Mouse (Mus musculus) cerebellum, postnatal 14 days (tissue): ENCODE results near the gene Myo15.

Experiments used
- DNase-seq, 2 experiments: peaks; one replicate each; pipeline ENCODE4 v3.0.0; 2021; ENCODE audit warnings: mixed read lengths in 2 of 2

Gene Myo15

GRCm38 (mm10) chr11:60553091-60553490, 84.0 kb downstream of the Myo15 start:
- no peak for DNase-seq

GRCm38 (mm10) chr11:60557675-60558074, 88.5 kb downstream of the Myo15 start:
- no peak for DNase-seq

GRCm38 (mm10) chr11:60559342-60559741, 90.2 kb downstream of the Myo15 start:
- DNase-seq: peak; percentile 86 to 87

GRCm38 (mm10) chr11:60574006-60574405, 104.9 kb downstream of the Myo15 start:
- DNase-seq: peak; percentile 30
